Mouse (Mus musculus) brain, embryonic 14.5 days (tissue): ENCODE data around the gene Nrxn3.

Experiments
- CTCF ChIP-seq: fragments of 200-500 bp; IDR thresholded peaks from 2 replicates; pipeline ENCODE4 v1.5.1; 2012; ENCODE audit warnings: inconsistent platforms, mild to moderate bottlenecking, moderate library complexity, borderline replicate concordance; ENCODE audit not compliant: insufficient read depth, insufficient read length; ENCODE audit errors: extremely low read depth
- POLR2A ChIP-seq: fragments of 200-500 bp; IDR thresholded peaks from 2 replicates; pipeline ENCODE4 v1.6.1; 2012; ENCODE audit warnings: mild to moderate bottlenecking, inconsistent platforms, borderline replicate concordance; ENCODE audit not compliant: poor library complexity, insufficient read depth, insufficient read length, severe bottlenecking; ENCODE audit errors: extremely low read depth

- no peak for TF ChIP-seq CTCF
- peak; percentile 53; the same call in 1 of the 2 replicates for TF ChIP-seq POLR2A
Observed at GRCm38 (mm10) chr12:88722691-88723070, at the start of gene Nrxn3.
